Mouse (Mus musculus) MEL (cell line): Measurements from ENCODE around the gene Pzp.

Experiments
- CTCF ChIP-seq, 3 experiments: IDR thresholded peaks in 2 of 3; conservative IDR thresholded peaks in 1 of 3; 2 replicates each; pipeline ENCODE4 v1.5.1; 2011 to 2012; ENCODE audit warnings: low read length in 3 of 3, low read depth in 2 of 3, mild to moderate bottlenecking in 2 of 3, improper control_type of control experiment in 1 of 3, inconsistent platforms in 1 of 3, mixed read lengths in 1 of 3, moderate library complexity in 1 of 3; ENCODE audit not compliant: control insufficient read depth in 1 of 3, insufficient read depth in 1 of 3, poor library complexity in 1 of 3, severe bottlenecking in 1 of 3
- GATA1 ChIP-seq: IDR thresholded peaks from 2 replicates; pipeline ENCODE4 v1.6.1; 2011; ENCODE audit warnings: low read depth, low read length, improper control_type of control experiment
- MAFK ChIP-seq: IDR thresholded peaks from 2 replicates; pipeline ENCODE4 v1.6.1; 2011; ENCODE audit warnings: low read depth, mild to moderate bottlenecking, low read length, improper control_type of control experiment, borderline replicate concordance
- ZC3H11A ChIP-seq: IDR thresholded peaks from 2 replicates; pipeline ENCODE4 v1.6.1; 2012; ENCODE audit warnings: low read depth, mild to moderate bottlenecking, inconsistent platforms, low read length, improper control_type of control experiment

DNA sequence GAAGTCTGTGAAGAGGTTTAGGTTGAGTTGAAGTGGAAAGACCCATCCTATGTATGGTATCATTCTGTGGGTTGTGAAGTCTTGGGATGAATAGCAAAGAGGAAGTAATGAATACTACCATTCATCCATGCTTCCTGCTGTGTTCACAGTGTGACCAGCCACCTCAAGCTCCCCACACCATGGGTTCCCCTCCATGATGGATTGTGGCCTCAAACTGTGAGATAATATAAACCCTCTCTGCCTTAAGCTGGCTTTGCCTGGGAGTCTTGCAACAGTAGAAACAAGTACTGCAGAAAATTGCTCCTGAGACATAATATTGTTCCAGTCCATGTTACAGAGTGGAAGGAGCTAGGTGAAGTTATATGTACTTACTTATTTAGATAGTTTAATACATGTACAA is 64.9 kb downstream of the Pzp start:
- TF ChIP-seq CTCF (IDR thresholded peaks at IDR 0.05 in 2 of 3, conservative IDR thresholded peaks at IDR 0.05 in 1 of 3; ENCODE audit: control insufficient read depth in 1 of 3, insufficient read depth in 1 of 3, low read depth in 2 of 3, low read length in 3 of 3, poor library complexity in 1 of 3, severe bottlenecking in 1 of 3), result no peak
- no peak for TF ChIP-seq MAFK
- TF ChIP-seq GATA1, result no peak
- no peak for TF ChIP-seq ZC3H11A
